Mouse (Mus musculus) megakaryocyte, embryonic 14.5 days (primary cell): ENCODE data around the gene Afmid. TPM values are rescaled to one million over a fixed set of nuclear protein-coding genes. Genes with fewer than 3 reads are reported as not detected.

Experiments
- H3K27me3 ChIP-seq: replicated peaks from 2 replicates; pipeline ENCODE3; 2012; ENCODE audit warnings: inconsistent platforms
- H3K36me3 ChIP-seq: replicated peaks from 2 replicates; pipeline ENCODE3; 2012; ENCODE audit warnings: low read length, inconsistent platforms, mixed read lengths
- H3K4me1 ChIP-seq: 2 replicates; pipeline ENCODE4 v1.6.1; 2012; ENCODE audit warnings: inconsistent platforms
- H3K4me3 ChIP-seq: replicated peaks from 2 replicates; pipeline ENCODE3; 2012; ENCODE audit warnings: moderate library complexity, mild to moderate bottlenecking, inconsistent platforms
- H3K9me3 ChIP-seq: 2 replicates; pipeline ENCODE4 v1.6.1; 2012; ENCODE audit warnings: inconsistent platforms
- FLI1 ChIP-seq: IDR thresholded peaks from 2 replicates; pipeline ENCODE4 v1.6.1; 2012; ENCODE audit warnings: low read length, inconsistent platforms, mixed read lengths
- GATA1 ChIP-seq: IDR thresholded peaks from 3 replicates; pipeline ENCODE4 v1.6.1; 2012; ENCODE audit warnings: mixed read lengths, low read length, inconsistent platforms, borderline replicate concordance
- polyA plus RNA-seq: library from polyadenylated mRNA; stranded (reverse); fragments of >175 nt; gene quantifications from 2 replicates; pipeline ENCODE4 v1.2.3, GENCODE M21; 2012; ENCODE audit warnings: low replicate concordance; ENCODE audit not compliant: insufficient read depth

Afmid gene
- polyA plus RNA-seq, 1 experiment: 1.8 TPM

DNA sequence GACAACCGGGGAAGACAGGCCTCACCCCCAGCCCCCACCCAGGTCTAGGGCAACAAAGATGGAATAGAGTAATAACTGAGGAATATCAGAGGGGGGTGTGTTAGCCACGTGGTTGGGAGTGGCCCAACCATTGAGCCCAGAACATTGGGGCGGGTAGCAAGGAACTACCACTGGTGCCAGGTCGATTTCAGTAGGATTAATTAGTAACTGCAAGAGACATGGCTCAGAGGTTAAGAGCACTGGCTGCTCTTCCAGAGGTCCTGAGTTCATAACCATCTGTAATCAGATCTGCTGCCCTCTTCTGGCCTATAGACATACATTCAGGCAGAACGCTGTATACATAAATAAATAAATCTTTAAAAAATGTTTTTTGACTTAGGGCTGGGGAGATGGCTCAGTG, 20.9 kb downstream of the Afmid start:
- TF ChIP-seq FLI1: no peak
- TF ChIP-seq GATA1: no peak
- Histone ChIP-seq H3K4me3 (no peak overlapping the region), H3K4me1 (peaks cover 65% of the 10 kb centered on the region), H3K36me3 (peaks cover 6% of the 10 kb centered on the region), H3K9me3 (no peaks in the 10 kb centered on the region), H3K27me3 (peaks cover 9% of the 10 kb centered on the region)

GRCm38 (mm10) chr11:117847593-117848215, 22.0 kb downstream of the Afmid start:
- no peak for TF ChIP-seq FLI1
- TF ChIP-seq GATA1: no peak
- peaks cover 55% of the 10 kb centered on the region for H3K4me1 ChIP-seq
- H3K9me3 ChIP-seq: no peaks in the 10 kb centered on the region
- H3K4me3 ChIP-seq: peak overlapping the region; percentile 98
- H3K27me3 ChIP-seq: no peaks in the 10 kb centered on the region
- peaks cover 17% of the 10 kb centered on the region for H3K36me3 ChIP-seq

DNA sequence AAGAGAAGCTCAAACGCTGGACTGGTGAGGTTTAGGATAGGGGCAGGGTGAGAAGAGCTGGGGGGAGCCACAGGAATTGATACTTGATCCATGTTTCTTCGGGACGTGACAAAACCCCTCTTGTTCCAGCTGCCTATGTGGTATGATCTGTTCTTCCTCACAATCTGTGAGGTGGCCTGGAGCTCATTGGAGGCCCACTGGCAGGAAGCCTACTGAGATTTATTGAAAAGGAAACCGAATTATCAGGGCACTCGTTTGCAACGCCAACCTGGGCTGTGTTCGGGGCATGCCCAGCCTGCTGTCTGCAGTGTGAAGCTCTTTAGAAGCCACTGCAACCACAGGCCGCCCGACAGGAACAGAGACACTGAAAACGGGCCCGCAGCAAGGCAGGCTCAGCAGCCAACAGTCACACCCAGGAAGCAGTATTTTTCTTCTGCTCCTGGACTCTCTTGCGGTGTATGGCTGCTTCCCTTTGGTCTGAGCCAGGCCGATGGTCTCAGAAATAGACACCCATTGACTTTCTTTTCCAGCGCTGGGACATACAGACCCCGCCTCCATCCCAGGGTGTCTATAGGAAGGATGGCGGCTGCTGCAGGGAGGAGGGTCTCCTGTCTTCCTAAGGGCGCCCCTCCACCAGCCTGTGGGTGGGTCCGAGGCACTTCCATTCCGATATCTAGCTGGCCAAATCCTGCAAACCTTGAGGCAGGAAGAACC, 22.7 kb downstream of the Afmid start:
- peaks cover 24% of the 10 kb centered on the region for H3K36me3 ChIP-seq
- no peak for TF ChIP-seq FLI1
- peaks cover 53% of the 10 kb centered on the region for H3K4me1 ChIP-seq
- no peaks in the 10 kb centered on the region for H3K27me3 ChIP-seq
- H3K4me3 ChIP-seq: peak overlapping the region; percentile 98
- H3K9me3 ChIP-seq: no peaks in the 10 kb centered on the region

GRCm38 (mm10) chr11:117848985-117849671, 23.4 kb downstream of the Afmid start, which contains the start of gene Birc5:
Birc5 (plus strand) TSS chr11:117849251.
- TF ChIP-seq GATA1: no peak
- TF ChIP-seq FLI1: peak; percentile 80; the same call in 1 of the 2 replicates
- peaks cover 31% of the 10 kb centered on the region for H3K36me3 ChIP-seq
- H3K4me3 ChIP-seq: peak within 1 kb of the TSS; percentile 98
- H3K27me3 ChIP-seq: no peaks in the 10 kb centered on the region
- H3K4me1 ChIP-seq: peaks cover 49% of the 10 kb centered on the region
- no peaks in the 10 kb centered on the region for H3K9me3 ChIP-seq

DNA sequence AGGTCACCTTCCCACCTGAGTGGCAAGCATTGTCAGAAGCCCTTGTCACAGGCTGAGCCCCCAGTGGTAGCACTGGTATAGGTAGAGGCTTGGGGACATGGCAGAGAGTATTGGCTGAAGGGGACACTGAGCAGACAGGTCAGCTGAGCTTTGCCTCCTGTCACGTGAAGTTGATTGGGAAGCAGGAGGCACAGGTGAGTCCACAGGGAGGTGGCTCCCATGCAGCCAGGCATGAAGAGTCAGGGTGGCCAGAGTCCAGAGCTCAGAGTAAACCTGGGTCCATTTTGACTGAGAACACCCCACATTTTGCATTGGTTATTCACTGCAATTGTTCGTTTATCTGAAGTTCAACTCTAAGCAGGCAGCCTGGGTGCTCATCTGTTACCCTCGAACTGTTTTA, 27.2 kb downstream of the Afmid start:
- TF ChIP-seq GATA1 (no peak), FLI1 (no peak)
- Histone ChIP-seq H3K4me3 (no peak overlapping the region), H3K36me3 (peaks cover 64% of the 10 kb centered on the region), H3K27me3 (no peaks in the 10 kb centered on the region), H3K9me3 (0 out of 2 replicates have a peak, but pooled peaks cover 3% of the 10 kb centered on the region), H3K4me1 (peaks cover 38% of the 10 kb centered on the region)

DNA sequence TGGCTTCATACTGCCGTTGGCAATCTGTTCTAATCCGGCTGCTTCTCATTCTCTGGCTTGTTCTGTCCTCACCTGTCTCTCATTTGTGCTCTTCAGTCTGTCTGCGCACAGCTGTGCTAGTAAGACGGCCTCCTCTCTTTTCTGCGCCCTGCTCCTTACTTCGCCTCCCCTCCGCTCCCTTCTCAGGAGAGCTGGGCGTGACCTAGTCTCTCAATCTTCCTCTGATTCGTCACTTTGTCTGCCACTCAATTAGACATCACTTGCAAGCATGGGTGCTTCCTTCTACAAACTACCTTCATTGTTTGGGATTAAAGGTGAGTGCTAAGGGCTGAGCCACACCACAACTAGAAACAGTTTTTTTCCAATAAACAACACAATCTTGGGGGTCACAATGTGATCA, 28.5 kb downstream of the Afmid start:
- TF ChIP-seq FLI1 (no peak), GATA1 (no peak)
- no peak overlapping the region for H3K4me3 ChIP-seq
- H3K27me3 ChIP-seq: peaks cover 8% of the 10 kb centered on the region
- 0 out of 2 replicates have a peak, but pooled peaks cover 3% of the 10 kb centered on the region for H3K9me3 ChIP-seq
- peaks cover 71% of the 10 kb centered on the region for H3K36me3 ChIP-seq
- H3K4me1 ChIP-seq: peaks cover 28% of the 10 kb centered on the region

- H3K27me3 ChIP-seq: peaks cover 19% of the 10 kb centered on the region
- peaks cover 71% of the 10 kb centered on the region for H3K36me3 ChIP-seq
- peaks cover 23% of the 10 kb centered on the region for H3K4me1 ChIP-seq
- H3K4me3 ChIP-seq: no peak overlapping the region
- 0 out of 2 replicates have a peak, but pooled peaks cover 3% of the 10 kb centered on the region for H3K9me3 ChIP-seq
- TF ChIP-seq FLI1: no peak
- no peak for TF ChIP-seq GATA1
Measured at GRCm38 (mm10) chr11:117855360-117855759, 29.6 kb downstream of the Afmid start.

- peaks cover 70% of the 10 kb centered on the region for H3K36me3 ChIP-seq
- no peak for TF ChIP-seq GATA1
- no peak for TF ChIP-seq FLI1
Measured at GRCm38 (mm10) chr11:117855975-117856374, 30.3 kb downstream of the Afmid start.

DNA sequence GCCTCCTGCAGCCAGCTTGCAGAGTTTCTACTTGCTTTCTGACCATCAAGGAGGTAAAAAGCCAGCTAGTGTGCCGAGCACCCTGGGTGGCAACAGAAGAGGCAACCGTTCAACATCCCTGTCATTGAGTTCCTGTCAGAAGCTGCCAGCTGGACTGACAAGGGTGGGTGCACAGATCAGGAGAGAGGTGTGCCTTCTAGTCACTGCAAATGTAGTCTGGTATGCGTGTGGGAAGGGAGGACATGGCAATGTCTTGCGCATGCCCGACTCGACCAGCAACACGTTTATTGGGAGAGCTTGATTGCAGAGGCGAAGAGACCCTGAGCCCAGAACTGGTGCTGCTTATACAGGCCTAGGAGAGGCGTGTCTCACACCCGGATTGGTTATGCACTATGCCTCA, 31.7 kb downstream of the Afmid start:
- peaks cover 40% of the 10 kb centered on the region for H3K27me3 ChIP-seq
- H3K9me3 ChIP-seq: 0 out of 2 replicates have a peak, but pooled peaks cover 3% of the 10 kb centered on the region
- H3K4me1 ChIP-seq: peaks cover 31% of the 10 kb centered on the region
- no peak overlapping the region for H3K4me3 ChIP-seq
- peaks cover 57% of the 10 kb centered on the region for H3K36me3 ChIP-seq
- TF ChIP-seq FLI1: no peak
- TF ChIP-seq GATA1: no peak

More at GRCm38 (mm10) chr11:117855975-117856374, 30.3 kb downstream of the Afmid start:
- Histone ChIP-seq H3K4me1 (peaks cover 24% of the 10 kb centered on the region), H3K27me3 (peaks cover 26% of the 10 kb centered on the region), H3K4me3 (no peak overlapping the region), H3K9me3 (0 out of 2 replicates have a peak, but pooled peaks cover 3% of the 10 kb centered on the region)

- H3K4me3 ChIP-seq: no peak overlapping the region
- H3K9me3 ChIP-seq: 0 out of 2 replicates have a peak, but pooled peaks cover 3% of the 10 kb centered on the region
- TF ChIP-seq FLI1: no peak
- no peak for TF ChIP-seq GATA1
- peaks cover 38% of the 10 kb centered on the region for H3K4me1 ChIP-seq
- peaks cover 48% of the 10 kb centered on the region for H3K36me3 ChIP-seq
- H3K27me3 ChIP-seq: peaks cover 48% of the 10 kb centered on the region
Measured at GRCm38 (mm10) chr11:117858392-117858791, 32.7 kb downstream of the Afmid start.
